Mouse (Mus musculus) stomach, postnatal 0 days (tissue): ENCODE measurements around the gene Cacna1s. TPM values are rescaled to one million over a fixed set of nuclear protein-coding genes. Genes with fewer than 3 reads are reported as not detected.

Source experiments
- ATAC-seq: fragments of 200-750 bp; cut with Nextera tagmentation; 2 replicates; pipeline ENCODE4 v1.8.0; 2017; ENCODE audit not compliant: low FRiP score, low TSS enrichment
- DNase-seq: peaks from one replicate; pipeline ENCODE4 v3.0.0-alpha.2; 2016; ENCODE audit warnings: low spot score
- H3K27ac ChIP-seq: fragments of 300-500 bp; sonication (generic); replicated peaks from 2 replicates; pipeline ENCODE4 v1.5.1; 2014; ENCODE audit warnings: mild to moderate bottlenecking, control low read depth
- H3K27me3 ChIP-seq: fragments of 300-500 bp; sonication (generic); 2 replicates; pipeline ENCODE4 v1.6.1; 2014; ENCODE audit warnings: low read length; ENCODE audit not compliant: control insufficient read depth, insufficient read depth
- H3K36me3 ChIP-seq: fragments of 300-500 bp; sonication (generic); 2 replicates; pipeline ENCODE4 v1.6.1; 2014; ENCODE audit warnings: low read length, mixed read lengths; ENCODE audit not compliant: control insufficient read depth, insufficient read depth
- H3K4me1 ChIP-seq: fragments of 300-500 bp; sonication (generic); replicated peaks from 2 replicates; pipeline ENCODE4 v1.6.1; 2014; ENCODE audit warnings: antibody characterized with exemption; ENCODE audit not compliant: control insufficient read depth, insufficient read depth
- H3K4me2 ChIP-seq: fragments of 300-500 bp; sonication (generic); replicated peaks from 2 replicates; pipeline ENCODE4 v1.6.1; 2014; ENCODE audit warnings: low read depth, mild to moderate bottlenecking, control low read depth, moderate library complexity
- H3K4me3 ChIP-seq: fragments of 300-500 bp; sonication (generic); 2 replicates; pipeline ENCODE4 v1.5.1; 2014; ENCODE audit warnings: low read depth, low read length, control low read depth
- H3K9ac ChIP-seq: fragments of 300-500 bp; sonication (generic); 2 replicates; pipeline ENCODE4 v1.6.1; 2014; ENCODE audit warnings: mild to moderate bottlenecking, low read length, control low read depth, mixed read lengths
- H3K9me3 ChIP-seq: fragments of 300-500 bp; sonication (generic); 2 replicates; pipeline ENCODE4 v1.6.1; 2016; ENCODE audit warnings: low read length; ENCODE audit not compliant: control insufficient read depth
- CTCF ChIP-seq: IDR thresholded peaks from 2 replicates; pipeline ENCODE4 v1.5.1; 2016; ENCODE audit warnings: antibody characterized with exemption, low read depth, mild to moderate bottlenecking, moderate library complexity
- EP300 ChIP-seq: optimal IDR thresholded peaks from 2 replicates; pipeline ENCODE3; 2016; ENCODE audit warnings: antibody characterized with exemption
- WGBS: fragments of 180-500 bp; shearing (Covaris S2); extraction: QIAGEN DNeasy Blood & Tissue Kit; methylation state at CpG from one replicate; pipeline ENCODE4 v1.1.7; 2014; 5-methylcytosine and 5-hydroxymethylcytosine counted together
- polyA plus RNA-seq: library from polyadenylated mRNA; unstranded; fragments of >200 nt; fragmentation: Nextera tagmentation; extraction: Ambion mirVana; gene quantifications from 2 replicates; pipeline ENCODE4 v1.2.1, GENCODE M21; 2015

Gene Cacna1s
- polyA plus RNA-seq, 1 experiment from 2014 or later: not detected

- Histone ChIP-seq H3K36me3 (peaks cover 14% of the 10 kb centered on the region), H3K4me1 (no peaks in the 10 kb centered on the region), H3K4me2 (no peak overlapping the region), H3K9ac (no peak overlapping the region), H3K9me3 (no peaks in the 10 kb centered on the region), H3K27me3 (no peaks in the 10 kb centered on the region), H3K4me3 (no peak overlapping the region), H3K27ac (no peak overlapping the region)
- ATAC-seq: no peak
- 54% methylated on average over 7 of the region's 7 CpGs for WGBS
- TF ChIP-seq EP300: no peak
- TF ChIP-seq CTCF: no peak
- DNase-seq: no peak
Measured at GRCm38 (mm10) chr1:136032961-136033360, 19.6 kb upstream of the Cacna1s start.

GRCm38 (mm10) chr1:136038746-136039538, 13.6 kb upstream of the Cacna1s start:
- no peaks in the 10 kb centered on the region for H3K9me3 ChIP-seq
- no peak overlapping the region for H3K4me3 ChIP-seq
- no peak overlapping the region for H3K4me2 ChIP-seq
- no peak overlapping the region for H3K9ac ChIP-seq
- TF ChIP-seq CTCF (no peak), EP300 (no peak)
- ATAC-seq (no peak), DNase-seq (no peak)
- H3K27ac ChIP-seq: no peak overlapping the region
- peaks cover 8% of the 10 kb centered on the region for H3K36me3 ChIP-seq
- 0 out of 2 replicates have a peak, but pooled peaks cover 3% of the 10 kb centered on the region for H3K4me1 ChIP-seq
- no peaks in the 10 kb centered on the region for H3K27me3 ChIP-seq
- 68% methylated on average over 5 of the region's 5 CpGs for WGBS

- no peaks in the 10 kb centered on the region for H3K36me3 ChIP-seq
- no peak overlapping the region for H3K4me2 ChIP-seq
- no peaks in the 10 kb centered on the region for H3K27me3 ChIP-seq
- H3K9ac ChIP-seq: no peak overlapping the region
- H3K27ac ChIP-seq: no peak overlapping the region
- H3K4me1 ChIP-seq: 0 out of 2 replicates have a peak, but pooled peaks cover 3% of the 10 kb centered on the region
- DNase-seq: no peak
- no peak overlapping the region for H3K4me3 ChIP-seq
- 15% methylated on average over 11 of the region's 11 CpGs for WGBS
- peak; percentile 31; the same call in 1 of the 2 replicates for ATAC-seq
- H3K9me3 ChIP-seq: no peaks in the 10 kb centered on the region
- TF ChIP-seq CTCF (no peak), EP300 (no peak)
Measured at GRCm38 (mm10) chr1:136040452-136040851, 12.1 kb upstream of the Cacna1s start.

- H3K4me2 ChIP-seq: no peak overlapping the region
- H3K36me3 ChIP-seq: no peaks in the 10 kb centered on the region
- no peaks in the 10 kb centered on the region for H3K27me3 ChIP-seq
- ATAC-seq: no peak
- no peaks in the 10 kb centered on the region for H3K9me3 ChIP-seq
- WGBS: 2% methylated on average over 4 of the region's 4 CpGs
- DNase-seq: peak; percentile 19
- no peak for TF ChIP-seq CTCF
- H3K4me3 ChIP-seq: no peak overlapping the region
- H3K4me1 ChIP-seq: 0 out of 2 replicates have a peak, but pooled peaks cover 3% of the 10 kb centered on the region
- no peak overlapping the region for H3K27ac ChIP-seq
- H3K9ac ChIP-seq: no peak overlapping the region
Measured at GRCm38 (mm10) chr1:136040874-136041273, 11.7 kb upstream of the Cacna1s start.

GRCm38 (mm10) chr1:136045774-136046173, 6.8 kb upstream of the Cacna1s start:
- 0 out of 2 replicates have a peak, but pooled peaks cover 2% of the 10 kb centered on the region for H3K4me1 ChIP-seq
- H3K9me3 ChIP-seq: no peaks in the 10 kb centered on the region
- no peaks in the 10 kb centered on the region for H3K27me3 ChIP-seq
- peak; percentile 83 for TF ChIP-seq CTCF
- no peak for TF ChIP-seq EP300
- H3K4me2 ChIP-seq: no peak overlapping the region
- no peak overlapping the region for H3K9ac ChIP-seq
- WGBS: 10% methylated on average over 4 of the region's 4 CpGs
- H3K27ac ChIP-seq: no peak overlapping the region
- DNase-seq: peak; percentile 66
- no peak for ATAC-seq
- H3K36me3 ChIP-seq: no peaks in the 10 kb centered on the region
- H3K4me3 ChIP-seq: no peak overlapping the region

GRCm38 (mm10) chr1:136047432-136047831, 5.1 kb upstream of the Cacna1s start:
- TF ChIP-seq CTCF (peak; percentile 77), EP300 (no peak)
- Histone ChIP-seq H3K9ac (no peak overlapping the region), H3K36me3 (no peaks in the 10 kb centered on the region), H3K4me3 (no peak overlapping the region), H3K27me3 (no peaks in the 10 kb centered on the region), H3K4me1 (no peaks in the 10 kb centered on the region), H3K9me3 (no peaks in the 10 kb centered on the region), H3K27ac (no peak overlapping the region), H3K4me2 (no peak overlapping the region)
- ATAC-seq (no peak), DNase-seq (peak; percentile 43)
- WGBS: 5% methylated on average over 2 of the region's 2 CpGs
